Mouse (Mus musculus): Measurements from ENCODE around the gene Mast4. TPM values are rescaled to one million over a fixed set of nuclear protein-coding genes. Genes with fewer than 3 reads are reported as not detected.

Gene Mast4
- polyA plus RNA-seq, 1 experiment from 2014 or later = 24.7 TPM

DNA sequence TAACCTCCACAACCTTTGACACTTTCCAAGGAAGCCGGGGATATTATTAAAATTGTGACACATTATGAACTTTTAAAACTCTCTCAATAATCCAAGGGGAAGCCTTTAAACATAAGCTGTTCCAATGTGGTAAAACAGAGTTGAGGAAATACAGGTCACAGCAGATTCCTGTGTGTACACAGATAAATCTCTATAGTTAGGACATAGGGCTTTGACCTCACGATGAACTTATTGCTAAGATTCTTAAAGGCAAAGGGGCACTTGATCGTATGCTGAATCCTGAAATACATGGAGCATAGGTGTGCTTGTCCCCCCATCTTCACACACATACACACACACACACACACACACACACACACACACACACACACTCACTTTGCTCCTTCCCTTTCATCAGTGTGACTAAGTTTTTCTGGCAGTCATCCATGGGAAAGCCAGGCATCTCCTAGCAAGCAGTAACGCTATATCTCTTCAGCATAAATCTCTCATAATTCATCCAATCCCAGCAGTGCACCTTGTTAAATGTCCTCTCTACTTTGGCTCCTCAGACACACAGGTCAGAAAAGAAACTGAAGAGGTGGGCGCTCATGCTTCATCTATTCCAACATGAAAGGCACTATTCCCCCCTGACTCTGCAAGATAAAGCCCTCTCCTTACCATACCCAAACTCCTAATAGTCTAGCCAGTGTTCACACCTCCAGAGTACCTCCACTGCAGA is 477.3 kb downstream of the Mast4 start:
- Histone ChIP-seq H3K27me3 (no peaks in the 10 kb centered on the region), H3K4me3 (replicated peaks) (no peak overlapping the region), H3K9ac (no peak overlapping the region), H3K36me3 (0 out of 2 replicates have a peak, but pooled peaks cover 3% of the 10 kb centered on the region), H3K27ac (no peak overlapping the region), H3K9me3 (replicated peaks) (no peaks in the 10 kb centered on the region), H3K4me1 (peaks cover 16% of the 10 kb centered on the region), H3K4me2 (no peak overlapping the region)
- 63% methylated on average over 5 of the region's 5 CpGs for WGBS
- no peak for ATAC-seq (replicated peaks; ENCODE audit: low FRiP score)

DNA sequence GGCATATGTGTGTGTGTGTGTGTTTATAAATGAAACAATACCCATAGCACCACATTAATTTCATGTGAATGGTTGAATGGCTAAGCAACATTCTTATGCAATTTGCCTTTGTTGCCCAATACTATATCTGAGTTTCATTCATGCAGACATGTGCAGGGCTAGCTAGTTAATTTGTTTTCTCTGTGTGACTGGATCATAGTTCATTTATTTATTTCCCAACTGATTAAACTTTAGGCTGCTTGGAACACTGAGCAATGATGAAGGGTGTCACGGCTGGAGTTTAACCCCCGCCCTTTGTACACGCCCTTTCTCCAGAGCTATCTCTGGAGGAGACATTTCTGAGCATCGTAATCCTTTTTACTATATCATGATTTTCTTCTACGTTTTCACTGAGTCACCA is 481.4 kb downstream of the Mast4 start:
- Histone ChIP-seq H3K27ac (no peak overlapping the region), H3K36me3 (0 out of 2 replicates have a peak, but pooled peaks cover 3% of the 10 kb centered on the region), H3K4me3 (replicated peaks) (no peak overlapping the region), H3K9ac (no peak overlapping the region), H3K4me2 (no peak overlapping the region), H3K27me3 (no peaks in the 10 kb centered on the region), H3K9me3 (replicated peaks) (no peaks in the 10 kb centered on the region), H3K4me1 (peaks cover 5% of the 10 kb centered on the region; the same call in 1 of the 2 replicates)
- 85% methylated on average over 5 of the region's 5 CpGs for WGBS
- no peak for ATAC-seq (replicated peaks; ENCODE audit: low FRiP score)

DNA sequence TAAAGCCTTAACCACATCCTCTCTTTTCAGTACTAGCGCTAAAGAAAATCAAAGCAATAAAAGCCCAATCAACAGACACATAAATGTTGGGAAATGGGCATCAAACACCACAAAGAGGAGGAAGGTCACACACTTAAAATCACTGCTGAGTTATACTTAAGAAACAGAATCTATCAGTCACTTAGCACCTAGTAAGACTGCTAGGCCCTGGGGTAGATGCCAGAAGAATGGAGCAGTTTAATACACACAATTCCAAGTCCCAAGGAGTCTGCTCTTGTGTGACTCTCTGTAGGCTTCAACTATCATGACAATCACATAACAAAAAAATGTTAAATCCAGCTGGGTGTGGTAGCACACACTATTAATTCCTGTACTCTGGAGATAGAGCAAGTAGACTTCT is 483.0 kb downstream of the Mast4 start:
- Histone ChIP-seq H3K9ac (no peak overlapping the region), H3K9me3 (replicated peaks) (no peaks in the 10 kb centered on the region), H3K27me3 (no peaks in the 10 kb centered on the region), H3K4me3 (replicated peaks) (no peak overlapping the region), H3K4me2 (no peak overlapping the region), H3K4me1 (no peaks in the 10 kb centered on the region), H3K27ac (no peak overlapping the region), H3K36me3 (0 out of 2 replicates have a peak, but pooled peaks cover 3% of the 10 kb centered on the region)
- no peak for ATAC-seq (replicated peaks; ENCODE audit: low FRiP score)
- WGBS = 56% methylated on average over 1 of the region's 1 CpGs

DNA sequence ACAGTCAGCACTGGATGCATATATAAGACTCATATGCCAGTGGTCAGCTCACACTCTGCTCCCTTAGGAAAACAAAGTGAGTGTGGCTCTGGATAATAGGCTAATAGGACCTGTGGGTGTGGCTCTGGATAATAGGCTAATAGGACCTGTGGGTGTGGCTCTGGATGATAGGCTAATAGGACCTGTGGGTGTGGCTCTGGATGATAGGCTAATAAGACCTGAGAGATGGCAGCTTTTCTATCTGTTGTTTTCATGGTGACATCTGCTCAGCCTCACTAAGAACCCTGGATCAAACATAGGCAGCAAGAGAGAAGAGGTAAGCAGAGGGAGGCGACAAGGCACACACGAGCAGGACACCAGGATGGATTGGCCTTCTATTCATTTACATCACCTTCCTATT is 483.7 kb downstream of the Mast4 start:
- 80% methylated on average over 2 of the region's 2 CpGs for WGBS

DNA sequence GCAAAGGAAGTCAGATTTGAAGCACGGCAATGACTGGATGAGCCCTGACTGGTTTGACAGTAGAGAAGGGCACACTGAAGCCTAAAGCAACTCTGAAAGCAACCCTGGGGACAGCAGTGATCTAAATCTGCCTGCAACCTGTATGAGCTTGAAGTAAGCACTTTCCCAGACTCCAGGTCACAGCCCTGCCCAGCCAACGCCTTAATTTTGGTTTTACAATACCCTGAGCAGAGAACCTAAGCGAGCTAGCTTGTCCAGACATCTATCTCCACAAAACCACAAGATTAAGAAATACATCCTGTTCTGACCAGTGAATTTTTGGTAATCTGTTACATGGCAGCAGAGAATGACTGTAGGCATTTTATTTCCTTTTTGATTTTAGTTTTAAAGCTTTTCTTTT is 485.2 kb downstream of the Mast4 start:
- no peak for ATAC-seq (replicated peaks; ENCODE audit: low FRiP score)
- 0 out of 2 replicates have a peak, but pooled peaks cover 3% of the 10 kb centered on the region for H3K36me3 ChIP-seq
- 71% methylated on average over 3 of the region's 3 CpGs for WGBS

More for the DNA sequence above, 483.7 kb downstream of the Mast4 start:
- Histone ChIP-seq H3K27ac (no peak overlapping the region), H3K4me2 (no peak overlapping the region), H3K36me3 (0 out of 2 replicates have a peak, but pooled peaks cover 3% of the 10 kb centered on the region), H3K27me3 (no peaks in the 10 kb centered on the region), H3K4me1 (no peaks in the 10 kb centered on the region), H3K9me3 (replicated peaks) (no peaks in the 10 kb centered on the region), H3K9ac (no peak overlapping the region), H3K4me3 (replicated peaks) (no peak overlapping the region)
- no peak for ATAC-seq (replicated peaks; ENCODE audit: low FRiP score)

DNA sequence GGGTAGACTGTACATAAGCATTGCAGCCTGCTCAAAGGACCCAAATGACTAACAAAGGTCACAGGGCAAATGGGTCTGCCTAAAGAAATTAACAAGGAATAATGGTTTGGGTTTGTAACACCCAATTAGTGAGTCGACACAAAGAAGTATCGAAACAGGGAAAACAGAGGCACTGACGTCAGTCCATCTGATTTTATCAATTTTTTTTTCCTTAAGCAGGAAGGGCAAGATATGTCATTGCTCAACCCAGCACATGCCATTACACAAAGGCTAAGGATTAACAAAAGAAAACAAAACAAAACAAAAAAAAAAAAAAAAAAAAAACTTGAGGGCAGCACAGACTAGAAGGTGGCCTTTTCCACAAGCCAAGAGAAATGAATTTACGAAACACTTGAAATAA is 487.8 kb downstream of the Mast4 start:
- no peak overlapping the region for H3K9ac ChIP-seq
- no peak for ATAC-seq (replicated peaks; ENCODE audit: low FRiP score)
- H3K4me3 ChIP-seq (replicated peaks) = no peak overlapping the region
- no peaks in the 10 kb centered on the region for H3K36me3 ChIP-seq
- no peak overlapping the region for H3K27ac ChIP-seq
- H3K27me3 ChIP-seq = no peaks in the 10 kb centered on the region
- H3K9me3 ChIP-seq (replicated peaks) = no peaks in the 10 kb centered on the region
- WGBS = 72% methylated on average over 4 of the region's 4 CpGs
- no peak overlapping the region for H3K4me2 ChIP-seq
- no peaks in the 10 kb centered on the region for H3K4me1 ChIP-seq

More for the DNA sequence above, 485.2 kb downstream of the Mast4 start:
- Histone ChIP-seq H3K4me1 (no peaks in the 10 kb centered on the region), H3K4me2 (no peak overlapping the region), H3K27me3 (no peaks in the 10 kb centered on the region), H3K9me3 (replicated peaks) (no peaks in the 10 kb centered on the region), H3K4me3 (replicated peaks) (no peak overlapping the region), H3K27ac (no peak overlapping the region), H3K9ac (no peak overlapping the region)

DNA sequence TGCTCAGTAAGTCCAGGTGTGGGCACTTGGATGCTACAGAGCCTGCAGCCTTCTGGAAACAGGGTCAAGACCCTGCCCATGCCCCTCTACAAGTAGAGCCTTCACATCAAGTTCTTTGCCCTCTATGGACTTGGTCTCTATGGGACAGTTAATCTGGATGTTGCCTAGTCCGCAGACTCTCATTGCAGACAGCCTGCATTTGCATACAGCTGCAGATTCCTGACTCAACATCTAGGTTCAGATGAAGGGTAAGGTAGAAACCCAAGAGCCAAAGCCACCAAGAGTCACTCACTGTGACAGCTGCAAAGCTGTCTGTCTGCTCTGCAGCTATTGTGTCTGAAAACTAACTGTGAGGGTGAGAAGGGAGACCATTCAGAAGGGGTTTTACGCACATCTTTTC is 491.6 kb downstream of the Mast4 start:
- no peak overlapping the region for H3K4me2 ChIP-seq
- WGBS = 88% methylated on average over 2 of the region's 2 CpGs
- no peaks in the 10 kb centered on the region for H3K36me3 ChIP-seq
- no peak overlapping the region for H3K9ac ChIP-seq
- no peaks in the 10 kb centered on the region for H3K27me3 ChIP-seq
- H3K4me1 ChIP-seq = peaks cover 6% of the 10 kb centered on the region; the same call in 1 of the 2 replicates
- ATAC-seq (replicated peaks; ENCODE audit: low FRiP score) = no peak
- no peaks in the 10 kb centered on the region for H3K9me3 ChIP-seq (replicated peaks)
- H3K27ac ChIP-seq = no peak overlapping the region
- no peak overlapping the region for H3K4me3 ChIP-seq (replicated peaks)

DNA sequence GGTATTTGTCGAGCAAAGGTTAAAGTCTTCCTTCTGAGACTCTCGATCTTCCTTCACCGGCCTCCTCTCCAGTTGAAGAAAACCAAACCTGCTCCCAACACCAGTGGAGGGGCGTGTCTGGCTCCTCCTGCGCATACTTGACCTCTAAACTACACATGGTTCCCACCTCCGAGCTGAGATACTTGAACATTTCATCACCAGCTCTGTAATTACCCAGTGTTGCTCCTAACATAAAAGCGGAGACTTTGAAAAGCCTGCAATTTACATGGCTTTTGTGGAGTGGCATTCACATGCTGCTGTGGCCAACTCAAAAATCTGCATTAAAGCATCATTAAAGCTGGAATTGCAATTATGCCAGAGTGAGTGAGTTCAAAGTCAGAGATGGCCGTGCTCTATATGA is 492.1 kb downstream of the Mast4 start:
- H3K4me2 ChIP-seq = no peak overlapping the region
- H3K27ac ChIP-seq = no peak overlapping the region
- H3K36me3 ChIP-seq = no peaks in the 10 kb centered on the region
- no peak overlapping the region for H3K4me3 ChIP-seq (replicated peaks)
- 46% methylated on average over 8 of the region's 8 CpGs for WGBS
- no peaks in the 10 kb centered on the region for H3K9me3 ChIP-seq (replicated peaks)
- no peak overlapping the region for H3K9ac ChIP-seq
- no peak for ATAC-seq (replicated peaks; ENCODE audit: low FRiP score)
- H3K27me3 ChIP-seq = no peaks in the 10 kb centered on the region
- H3K4me1 ChIP-seq = peaks cover 6% of the 10 kb centered on the region; the same call in 1 of the 2 replicates

DNA sequence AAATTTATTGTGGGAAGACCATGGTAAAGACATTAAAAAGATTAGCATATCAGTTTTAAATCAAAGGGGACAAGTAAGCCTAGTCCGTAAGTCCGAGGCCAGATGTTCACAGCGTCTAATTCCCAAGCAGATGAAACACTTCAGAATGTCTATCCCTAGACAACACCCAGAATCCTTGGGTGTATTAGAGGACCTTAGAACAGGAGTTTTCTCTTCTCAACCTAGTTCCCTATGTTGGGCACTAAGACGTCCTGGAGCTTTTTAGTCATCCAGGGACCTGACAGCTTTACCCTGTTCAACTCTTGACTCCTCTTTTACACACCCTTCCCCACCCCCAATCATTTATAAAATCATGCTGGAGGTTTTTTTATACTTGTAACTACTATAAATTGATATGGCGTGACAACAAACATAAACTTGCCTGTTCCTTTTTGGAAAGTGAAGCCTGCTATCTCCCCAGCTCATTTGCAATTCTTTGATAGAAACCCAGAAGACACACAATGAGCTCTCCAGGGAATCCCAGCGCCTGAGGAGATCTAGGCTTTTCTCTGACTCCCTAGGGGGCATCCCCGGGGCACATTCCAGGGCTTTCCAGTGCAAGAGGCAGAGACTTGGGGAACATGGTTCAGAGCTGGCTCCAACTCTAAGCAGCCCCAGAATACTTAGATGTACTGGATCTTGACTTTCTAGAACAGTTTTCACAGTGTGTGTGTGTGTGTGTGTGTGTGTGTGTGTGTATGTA is 494.4 kb downstream of the Mast4 start:
- 43% methylated on average over 7 of the region's 7 CpGs for WGBS
- no peak overlapping the region for H3K4me2 ChIP-seq
- H3K4me3 ChIP-seq (replicated peaks) = no peak overlapping the region
- H3K4me1 ChIP-seq = peaks cover 9% of the 10 kb centered on the region; the same call in 1 of the 2 replicates
- H3K36me3 ChIP-seq = no peaks in the 10 kb centered on the region
- ATAC-seq (replicated peaks; ENCODE audit: low FRiP score) = no peak
- no peaks in the 10 kb centered on the region for H3K9me3 ChIP-seq (replicated peaks)
- H3K27ac ChIP-seq = 0 out of 2 replicates have a peak overlapping the region, but pooled peaks have one; percentile 25
- no peaks in the 10 kb centered on the region for H3K27me3 ChIP-seq
- H3K9ac ChIP-seq = no peak overlapping the region

DNA sequence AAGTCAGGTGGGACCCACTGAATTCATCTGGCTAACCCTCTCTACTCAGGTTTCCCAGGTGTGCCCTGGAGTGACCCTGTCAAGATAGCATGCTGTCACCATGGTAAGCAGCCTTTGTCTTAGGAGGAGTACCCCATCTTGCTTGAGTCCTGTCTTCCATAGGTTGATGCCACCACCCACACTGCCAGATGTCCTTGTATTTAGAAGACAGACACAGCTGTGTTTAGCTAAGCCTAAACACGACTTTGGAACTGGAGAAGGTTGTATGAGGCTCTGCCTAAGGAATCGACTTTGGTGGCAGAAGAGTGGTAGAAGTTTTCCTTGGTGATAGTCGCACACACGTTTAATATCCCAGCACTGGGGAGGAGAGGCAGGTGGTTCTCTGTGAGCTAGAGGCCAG is 496.9 kb downstream of the Mast4 start:
- WGBS = 55% methylated on average over 4 of the region's 4 CpGs
- Histone ChIP-seq H3K4me2 (no peak overlapping the region), H3K4me1 (peaks cover 9% of the 10 kb centered on the region; the same call in 1 of the 2 replicates), H3K27ac (no peak overlapping the region), H3K9ac (no peak overlapping the region), H3K9me3 (replicated peaks) (no peaks in the 10 kb centered on the region), H3K4me3 (replicated peaks) (no peak overlapping the region), H3K27me3 (no peaks in the 10 kb centered on the region), H3K36me3 (no peaks in the 10 kb centered on the region)
- no peak for ATAC-seq (replicated peaks; ENCODE audit: low FRiP score)

DNA sequence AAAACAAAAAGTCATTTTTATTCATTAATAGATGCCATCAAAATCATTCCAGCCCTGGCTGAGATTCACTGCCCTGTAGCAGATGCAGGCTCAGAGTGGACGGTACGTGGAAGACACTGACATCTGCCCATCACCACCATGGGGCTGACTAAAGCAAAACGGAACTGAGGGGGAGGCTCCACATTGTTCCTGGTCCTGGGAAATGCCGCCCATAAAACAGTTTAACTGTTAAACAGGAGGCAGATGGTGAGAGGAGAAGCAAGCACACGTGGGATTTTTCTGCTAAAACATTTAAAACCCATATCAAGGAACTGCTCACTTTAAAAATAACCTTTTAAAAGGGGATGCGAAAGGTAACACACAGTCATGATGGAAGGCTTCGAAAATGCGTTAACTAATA is 499.0 kb downstream of the Mast4 start:
- Histone ChIP-seq H3K27ac (no peak overlapping the region), H3K9me3 (replicated peaks) (no peaks in the 10 kb centered on the region), H3K9ac (no peak overlapping the region), H3K4me2 (no peak overlapping the region), H3K36me3 (no peaks in the 10 kb centered on the region), H3K4me1 (peaks cover 6% of the 10 kb centered on the region; the same call in 1 of the 2 replicates), H3K27me3 (no peaks in the 10 kb centered on the region), H3K4me3 (replicated peaks) (no peak overlapping the region)
- WGBS = 44% methylated on average over 8 of the region's 8 CpGs
- ATAC-seq (replicated peaks; ENCODE audit: low FRiP score) = no peak

DNA sequence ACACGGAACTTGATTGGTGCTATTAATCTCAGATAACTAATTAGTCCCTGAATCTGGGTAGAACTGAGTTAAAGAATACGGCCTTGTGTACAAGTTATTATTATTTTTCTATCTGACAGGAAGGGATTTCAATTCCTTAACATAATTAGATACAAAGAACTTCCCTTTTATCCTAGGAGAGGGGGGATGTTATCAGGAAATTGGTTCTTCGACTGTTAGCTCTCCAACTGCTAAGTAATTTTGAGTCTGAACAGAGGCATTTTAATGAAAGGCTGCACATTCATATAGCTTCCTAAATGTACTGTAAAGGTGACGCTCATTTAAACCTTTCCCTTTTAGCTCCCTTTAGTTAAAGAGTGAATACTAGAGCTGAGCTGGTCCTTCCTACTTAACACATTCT is 516.0 kb downstream of the Mast4 start:
- Histone ChIP-seq H3K9ac (no peak overlapping the region), H3K27ac (no peak overlapping the region), H3K4me1 (peaks cover 7% of the 10 kb centered on the region; the same call in 1 of the 2 replicates), H3K4me3 (replicated peaks) (no peak overlapping the region), H3K36me3 (0 out of 2 replicates have a peak, but pooled peaks cover under 1% of the 10 kb centered on the region), H3K9me3 (replicated peaks) (no peaks in the 10 kb centered on the region), H3K27me3 (no peaks in the 10 kb centered on the region), H3K4me2 (no peak overlapping the region)
- WGBS = 29% methylated on average over 4 of the region's 4 CpGs
- ATAC-seq (replicated peaks; ENCODE audit: low FRiP score) = no peak
